Mouse (Mus musculus): Measurements from ENCODE around the gene Erbb2. TPM values are rescaled to one million over a fixed set of nuclear protein-coding genes. Genes with fewer than 3 reads are reported as not detected.

The Erbb2 gene
- polyA plus RNA-seq, 1 experiment from 2014 or later = 26.9 TPM

- H3K4me2 ChIP-seq (replicated peaks; ENCODE audit: low read depth) = no peak overlapping the region
- ATAC-seq (ENCODE audit: low FRiP score, low TSS enrichment) (no peak), DNase-seq (ENCODE audit: low spot score) (no peak)
- H3K27me3 ChIP-seq (ENCODE audit: control insufficient read depth, insufficient read depth, low read length) = no peaks in the 10 kb centered on the region
- 74% methylated on average over 6 of the region's 6 CpGs for WGBS
- H3K9ac ChIP-seq (ENCODE audit: low read length) = no peak overlapping the region
- no peaks in the 10 kb centered on the region for H3K9me3 ChIP-seq (ENCODE audit: control insufficient read depth, low read length)
- no peak for TF ChIP-seq CTCF (IDR thresholded peaks at IDR 0.05; ENCODE audit: low read depth)
- no peak for TF ChIP-seq EP300 (optimal IDR thresholded peaks at IDR 0.05)
- no peaks in the 10 kb centered on the region for H3K4me1 ChIP-seq (replicated peaks; ENCODE audit: control insufficient read depth, insufficient read depth)
- no peak overlapping the region for H3K4me3 ChIP-seq (ENCODE audit: low read depth, low read length)
- H3K27ac ChIP-seq (replicated peaks) = no peak overlapping the region
- no peaks in the 10 kb centered on the region for H3K36me3 ChIP-seq (ENCODE audit: control insufficient read depth, insufficient read depth, low read length)
Observed at GRCm38 (mm10) chr11:98369337-98369736, 42.9 kb upstream of the Erbb2 start.

- H3K9me3 ChIP-seq (ENCODE audit: control insufficient read depth, low read length) = no peaks in the 10 kb centered on the region
- H3K27ac ChIP-seq (replicated peaks) = no peak overlapping the region
- H3K4me3 ChIP-seq (ENCODE audit: low read depth, low read length) = no peak overlapping the region
- H3K36me3 ChIP-seq (ENCODE audit: control insufficient read depth, insufficient read depth, low read length) = no peaks in the 10 kb centered on the region; the same call in 1 of the 2 replicates
- no peak for ATAC-seq (ENCODE audit: low FRiP score, low TSS enrichment)
- TF ChIP-seq EP300 (optimal IDR thresholded peaks at IDR 0.05) (no peak), CTCF (IDR thresholded peaks at IDR 0.05; ENCODE audit: low read depth) (no peak)
- WGBS = 97% methylated on average over 2 of the region's 2 CpGs
- H3K9ac ChIP-seq (ENCODE audit: low read length) = no peak overlapping the region
- H3K4me2 ChIP-seq (replicated peaks; ENCODE audit: low read depth) = no peak overlapping the region
- no peaks in the 10 kb centered on the region for H3K27me3 ChIP-seq (ENCODE audit: control insufficient read depth, insufficient read depth, low read length)
- DNase-seq (ENCODE audit: low spot score) = no peak
- H3K4me1 ChIP-seq (replicated peaks; ENCODE audit: control insufficient read depth, insufficient read depth) = no peaks in the 10 kb centered on the region
Observed at GRCm38 (mm10) chr11:98370588-98370987, 41.7 kb upstream of the Erbb2 start.

GRCm38 (mm10) chr11:98371556-98372240 is 40.6 kb upstream of the Erbb2 start:
- Histone ChIP-seq H3K4me2 (replicated peaks; ENCODE audit: low read depth) (no peak overlapping the region), H3K9me3 (ENCODE audit: control insufficient read depth, low read length) (no peaks in the 10 kb centered on the region), H3K4me1 (replicated peaks; ENCODE audit: control insufficient read depth, insufficient read depth) (no peaks in the 10 kb centered on the region), H3K4me3 (ENCODE audit: low read depth, low read length) (no peak overlapping the region), H3K27me3 (ENCODE audit: control insufficient read depth, insufficient read depth, low read length) (no peaks in the 10 kb centered on the region), H3K9ac (ENCODE audit: low read length) (no peak overlapping the region), H3K36me3 (ENCODE audit: control insufficient read depth, insufficient read depth, low read length) (no peaks in the 10 kb centered on the region; the same call in 1 of the 2 replicates), H3K27ac (replicated peaks) (no peak overlapping the region)
- ATAC-seq (ENCODE audit: low FRiP score, low TSS enrichment) (no peak), DNase-seq (ENCODE audit: low spot score) (no peak)
- TF ChIP-seq EP300 (optimal IDR thresholded peaks at IDR 0.05) (no peak), CTCF (IDR thresholded peaks at IDR 0.05; ENCODE audit: low read depth) (no peak)
- WGBS = 53% methylated on average over 9 of the region's 10 CpGs

- no peak for ATAC-seq (ENCODE audit: low FRiP score, low TSS enrichment)
- Histone ChIP-seq H3K27ac (replicated peaks) (no peak overlapping the region), H3K9ac (ENCODE audit: low read length) (peak overlapping the region; percentile 18; the same call in 1 of the 2 replicates), H3K27me3 (ENCODE audit: control insufficient read depth, insufficient read depth, low read length) (no peaks in the 10 kb centered on the region), H3K9me3 (ENCODE audit: control insufficient read depth, low read length) (no peaks in the 10 kb centered on the region), H3K4me3 (ENCODE audit: low read depth, low read length) (no peak overlapping the region), H3K4me1 (replicated peaks; ENCODE audit: control insufficient read depth, insufficient read depth) (no peaks in the 10 kb centered on the region), H3K4me2 (replicated peaks; ENCODE audit: low read depth) (no peak overlapping the region), H3K36me3 (ENCODE audit: control insufficient read depth, insufficient read depth, low read length) (no peaks in the 10 kb centered on the region; the same call in 1 of the 2 replicates)
- 12% methylated on average over 2 of the region's 2 CpGs for WGBS
- peak; percentile 70 for DNase-seq (ENCODE audit: low spot score)
- TF ChIP-seq EP300 (optimal IDR thresholded peaks at IDR 0.05) = no peak
- peak; percentile 94 for TF ChIP-seq CTCF (IDR thresholded peaks at IDR 0.05; ENCODE audit: low read depth)
Observed at GRCm38 (mm10) chr11:98372406-98372805, 39.9 kb upstream of the Erbb2 start.

- H3K27me3 ChIP-seq (ENCODE audit: control insufficient read depth, insufficient read depth, low read length) = no peaks in the 10 kb centered on the region
- DNase-seq (ENCODE audit: low spot score) = no peak
- no peak for ATAC-seq (ENCODE audit: low FRiP score, low TSS enrichment)
- no peaks in the 10 kb centered on the region for H3K9me3 ChIP-seq (ENCODE audit: control insufficient read depth, low read length)
- no peak for TF ChIP-seq EP300 (optimal IDR thresholded peaks at IDR 0.05)
- TF ChIP-seq CTCF (IDR thresholded peaks at IDR 0.05; ENCODE audit: low read depth) = no peak
- no peak overlapping the region for H3K27ac ChIP-seq (replicated peaks)
- H3K36me3 ChIP-seq (ENCODE audit: control insufficient read depth, insufficient read depth, low read length) = peaks cover 8% of the 10 kb centered on the region; the same call in 1 of the 2 replicates
- H3K4me3 ChIP-seq (ENCODE audit: low read depth, low read length) = no peak overlapping the region
- H3K4me1 ChIP-seq (replicated peaks; ENCODE audit: control insufficient read depth, insufficient read depth) = no peaks in the 10 kb centered on the region
- H3K9ac ChIP-seq (ENCODE audit: low read length) = no peak overlapping the region
- 87% methylated on average over 6 of the region's 6 CpGs for WGBS
- H3K4me2 ChIP-seq (replicated peaks; ENCODE audit: low read depth) = no peak overlapping the region
Observed at GRCm38 (mm10) chr11:98373244-98373643, 39.0 kb upstream of the Erbb2 start.

GRCm38 (mm10) chr11:98374266-98374665 is 38.0 kb upstream of the Erbb2 start:
- no peaks in the 10 kb centered on the region for H3K9me3 ChIP-seq (ENCODE audit: control insufficient read depth, low read length)
- no peaks in the 10 kb centered on the region for H3K27me3 ChIP-seq (ENCODE audit: control insufficient read depth, insufficient read depth, low read length)
- ATAC-seq (ENCODE audit: low FRiP score, low TSS enrichment) = no peak
- 78% methylated on average over 8 of the region's 8 CpGs for WGBS
- peaks cover 14% of the 10 kb centered on the region; the same call in 1 of the 2 replicates for H3K36me3 ChIP-seq (ENCODE audit: control insufficient read depth, insufficient read depth, low read length)
- H3K9ac ChIP-seq (ENCODE audit: low read length) = no peak overlapping the region
- no peak for TF ChIP-seq CTCF (IDR thresholded peaks at IDR 0.05; ENCODE audit: low read depth)
- TF ChIP-seq EP300 (optimal IDR thresholded peaks at IDR 0.05) = no peak
- H3K27ac ChIP-seq (replicated peaks) = no peak overlapping the region
- no peak for DNase-seq (ENCODE audit: low spot score)
- H3K4me2 ChIP-seq (replicated peaks; ENCODE audit: low read depth) = no peak overlapping the region
- H3K4me3 ChIP-seq (ENCODE audit: low read depth, low read length) = no peak overlapping the region
- no peaks in the 10 kb centered on the region for H3K4me1 ChIP-seq (replicated peaks; ENCODE audit: control insufficient read depth, insufficient read depth)
